Mouse (Mus musculus) heart, adult 2 months (tissue): Measurements from ENCODE around the gene Acp4. TPM values are rescaled to one million over a fixed set of nuclear protein-coding genes. Genes with fewer than 3 reads are reported as not detected.
A peak's percentile ranks its signal among the peaks of the same experiment; 100 is the strongest.

Experiments
- DNase-seq, 2 experiments: peaks; one replicate each; pipeline ENCODE4 v3.0.0; 2021
- H3K27ac ChIP-seq: fragments of 200-600 bp; 2 replicates; pipeline ENCODE4 v1.8.1; 2022
- H3K27me3 ChIP-seq: fragments of 200-500 bp; 2 replicates; pipeline ENCODE4 v1.6.1; 2012; ENCODE audit warnings: mild to moderate bottlenecking, low read length, inconsistent platforms, mixed read lengths; ENCODE audit not compliant: control insufficient read depth, insufficient read depth
- H3K36me3 ChIP-seq: fragments of 200-500 bp; 2 replicates; pipeline ENCODE4 v1.6.1; 2012; ENCODE audit warnings: low read length, inconsistent platforms; ENCODE audit not compliant: control insufficient read depth, insufficient read depth
- H3K4me1 ChIP-seq: fragments of 200-500 bp; 2 replicates; pipeline ENCODE4 v1.6.1; 2011; ENCODE audit warnings: low read length; ENCODE audit not compliant: control insufficient read depth, insufficient read depth
- H3K4me3 ChIP-seq: fragments of 200-600 bp; 2 replicates; pipeline ENCODE4 v1.8.1; 2022
- H3K79me2 ChIP-seq: fragments of 200-500 bp; replicated peaks from 2 replicates; pipeline ENCODE4 v1.6.1; 2012; ENCODE audit warnings: mild to moderate bottlenecking, inconsistent platforms, low read length, moderate library complexity, mixed read lengths; ENCODE audit not compliant: control insufficient read depth, insufficient read depth
- H3K9ac ChIP-seq: fragments of 200-500 bp; 2 replicates; pipeline ENCODE4 v1.6.1; 2012; ENCODE audit warnings: low read depth, mild to moderate bottlenecking, control low read depth, inconsistent platforms, low read length, mixed read lengths
- CTCF ChIP-seq: fragments of 200-600 bp; IDR thresholded peaks from 2 replicates; pipeline ENCODE4 v1.8.1; 2022; ENCODE audit warnings: antibody characterized with exemption, mild to moderate bottlenecking, moderate library complexity
- EP300 ChIP-seq: fragments of 200-500 bp; IDR thresholded peaks from 2 replicates; pipeline ENCODE4 v1.6.1; 2011; ENCODE audit warnings: low read depth, low read length, control low read depth; ENCODE audit not compliant: insufficient read depth
- POLR2A ChIP-seq: fragments of 200-500 bp; IDR thresholded peaks from 2 replicates; pipeline ENCODE4 v1.6.1; 2011; ENCODE audit warnings: mild to moderate bottlenecking, low read depth, low read length, control low read depth; ENCODE audit not compliant: insufficient read depth
- WGBS: fragments of 180-500 bp; shearing (Covaris S2); methylation state at CpG from one replicate; pipeline ENCODE4 v1.1.7; 2018; 5-methylcytosine and 5-hydroxymethylcytosine counted together
- intact Hi-C: fragments of 180-260 bp; cut with DNase I; formaldehyde crosslinking; loops from one replicate; pipeline ENCODE4 v1.15.1; 2025
- polyA plus RNA-seq: library from polyadenylated mRNA; depleted of rRNA; stranded (reverse); fragments of >200 nt; gene quantifications from 2 replicates; pipeline ENCODE4 v1.2.3, GENCODE M21; 2012
- total RNA-seq, 2 experiments: library from RNA; stranded (reverse); gene quantifications; 2 replicates each; pipeline ENCODE4 v1.2.3; 2021

Acp4 gene
- total and polyA plus RNA-seq, 3 experiments: not detected

- intact Hi-C loops: no loop called here
- no peak for DNase-seq
- 42% methylated on average over 1 of the region's 1 CpGs for WGBS
Measured at GRCm38 (mm10) chr7:44280959-44281358, 23.8 kb upstream of the Acp4 start.

GRCm38 (mm10) chr7:44277250-44277622 lies 20.1 kb upstream of the Acp4 start:
- no peak for DNase-seq
- intact Hi-C loops: no loop called here
- H3K79me2 ChIP-seq: no peaks in the 10 kb centered on the region
- H3K4me3 ChIP-seq: no peak overlapping the region
- no peaks in the 10 kb centered on the region for H3K36me3 ChIP-seq
- peaks cover 2% of the 10 kb centered on the region; the same call in 1 of the 2 replicates for H3K27me3 ChIP-seq
- H3K27ac ChIP-seq: no peak overlapping the region
- H3K9ac ChIP-seq: no peak overlapping the region
- H3K4me1 ChIP-seq: no peaks in the 10 kb centered on the region
- WGBS: 45% methylated on average over 2 of the region's 2 CpGs
- TF ChIP-seq EP300 (no peak), CTCF (peak; percentile 50)

More at GRCm38 (mm10) chr7:44280959-44281358, 23.8 kb upstream of the Acp4 start:
- Histone ChIP-seq H3K79me2 (no peaks in the 10 kb centered on the region), H3K9ac (no peak overlapping the region), H3K4me1 (no peaks in the 10 kb centered on the region), H3K4me3 (no peak overlapping the region), H3K27ac (no peak overlapping the region), H3K36me3 (no peaks in the 10 kb centered on the region), H3K27me3 (peaks cover 2% of the 10 kb centered on the region; the same call in 1 of the 2 replicates)
- TF ChIP-seq CTCF (no peak), EP300 (no peak)

- Histone ChIP-seq H3K36me3 (no peaks in the 10 kb centered on the region), H3K4me3 (no peak overlapping the region), H3K27ac (no peak overlapping the region), H3K9ac (no peak overlapping the region), H3K79me2 (no peaks in the 10 kb centered on the region), H3K4me1 (no peaks in the 10 kb centered on the region), H3K27me3 (peaks cover 2% of the 10 kb centered on the region; the same call in 1 of the 2 replicates)
- 61% methylated on average over 10 of the region's 10 CpGs for WGBS
- DNase-seq: no peak
- intact Hi-C loops: no loop called here
- TF ChIP-seq CTCF (no peak), POLR2A (no peak), EP300 (no peak)
Measured at GRCm38 (mm10) chr7:44276461-44277249, 19.5 kb upstream of the Acp4 start.

- H3K27ac ChIP-seq: no peak overlapping the region
- no peak for TF ChIP-seq EP300
- no peak for TF ChIP-seq POLR2A
- TF ChIP-seq CTCF: no peak
- H3K4me1 ChIP-seq: no peaks in the 10 kb centered on the region
- no peak overlapping the region for H3K9ac ChIP-seq
- 72% methylated on average over 3 of the region's 3 CpGs for WGBS
- no peak for DNase-seq
- intact Hi-C loops: no loop called here
- no peaks in the 10 kb centered on the region for H3K36me3 ChIP-seq
- no peak overlapping the region for H3K4me3 ChIP-seq
- no peaks in the 10 kb centered on the region for H3K79me2 ChIP-seq
- no peaks in the 10 kb centered on the region; the same call in 1 of the 2 replicates for H3K27me3 ChIP-seq
Measured at GRCm38 (mm10) chr7:44275546-44275945, 18.4 kb upstream of the Acp4 start.

- TF ChIP-seq CTCF (no peak), EP300 (no peak), POLR2A (no peak)
- Histone ChIP-seq H3K36me3 (no peaks in the 10 kb centered on the region), H3K4me1 (no peaks in the 10 kb centered on the region), H3K79me2 (no peaks in the 10 kb centered on the region), H3K27ac (no peak overlapping the region), H3K9ac (no peak overlapping the region), H3K27me3 (no peaks in the 10 kb centered on the region; the same call in 1 of the 2 replicates), H3K4me3 (no peak overlapping the region)
- intact Hi-C loops: no loop called here
- DNase-seq: no peak
- 34% methylated on average over 11 of the region's 11 CpGs for WGBS
Measured at GRCm38 (mm10) chr7:44274096-44274495, 16.9 kb upstream of the Acp4 start.

GRCm38 (mm10) chr7:44273446-44273845 lies 16.3 kb upstream of the Acp4 start:
- TF ChIP-seq POLR2A (no peak), EP300 (no peak), CTCF (no peak)
- H3K36me3 ChIP-seq: no peaks in the 10 kb centered on the region
- no peak for DNase-seq
- no peak overlapping the region for H3K9ac ChIP-seq
- H3K79me2 ChIP-seq: no peaks in the 10 kb centered on the region
- H3K27ac ChIP-seq: no peak overlapping the region
- H3K4me3 ChIP-seq: no peak overlapping the region
- no peaks in the 10 kb centered on the region for H3K4me1 ChIP-seq
- intact Hi-C loops: no loop called here
- H3K27me3 ChIP-seq: no peaks in the 10 kb centered on the region; the same call in 1 of the 2 replicates
- WGBS: 61% methylated on average over 7 of the region's 7 CpGs
